Mouse (Mus musculus): ENCODE results near the gene Gm37240. TPM values are rescaled to one million over a fixed set of nuclear protein-coding genes. Genes with fewer than 3 reads are reported as not detected.

Gene Gm37240
- polyA plus RNA-seq, 1 experiment from 2014 or later = 0.52 TPM

- H3K27ac ChIP-seq = no peak overlapping the region
- H3K4me1 ChIP-seq = no peaks in the 10 kb centered on the region
- H3K9me3 ChIP-seq (replicated peaks) = no peaks in the 10 kb centered on the region
- no peak for ATAC-seq
- H3K4me3 ChIP-seq = no peak overlapping the region
- H3K4me2 ChIP-seq = no peak overlapping the region
- no peak overlapping the region for H3K9ac ChIP-seq
- whole genome bisulfite sequencing (ENCODE audit: insufficient replicate concordance) = 83% methylated on average over 1 of the region's 1 CpGs
- H3K36me3 ChIP-seq = peaks cover 14% of the 10 kb centered on the region
- H3K27me3 ChIP-seq (replicated peaks) = no peaks in the 10 kb centered on the region
These were observed 283.5 kb downstream of the Gm37240 start for GRCm38 (mm10) chr3:85603811-85604210.

GRCm38 (mm10) chr3:85601841-85602305 is 285.4 kb downstream of the Gm37240 start:
- no peaks in the 10 kb centered on the region for H3K27me3 ChIP-seq (replicated peaks)
- H3K36me3 ChIP-seq = peaks cover 13% of the 10 kb centered on the region
- H3K4me1 ChIP-seq = no peaks in the 10 kb centered on the region
- H3K4me2 ChIP-seq = no peak overlapping the region
- H3K4me3 ChIP-seq = no peak overlapping the region
- H3K27ac ChIP-seq = no peak overlapping the region
- WGBS (ENCODE audit: insufficient replicate concordance) = 52% methylated on average over 3 of the region's 3 CpGs
- H3K9me3 ChIP-seq (replicated peaks) = no peaks in the 10 kb centered on the region
- no peak for ATAC-seq
- no peak overlapping the region for H3K9ac ChIP-seq

- ATAC-seq = no peak
- no peaks in the 10 kb centered on the region for H3K4me1 ChIP-seq
- no peaks in the 10 kb centered on the region for H3K9me3 ChIP-seq (replicated peaks)
- 69% methylated on average over 3 of the region's 3 CpGs for WGBS (ENCODE audit: insufficient replicate concordance)
- no peak overlapping the region for H3K27ac ChIP-seq
- H3K4me2 ChIP-seq = no peak overlapping the region
- no peaks in the 10 kb centered on the region; the same call in 1 of the 2 replicates for H3K36me3 ChIP-seq
- no peaks in the 10 kb centered on the region for H3K27me3 ChIP-seq (replicated peaks)
- no peak overlapping the region for H3K9ac ChIP-seq
- no peak overlapping the region for H3K4me3 ChIP-seq
These were observed 287.8 kb downstream of the Gm37240 start for GRCm38 (mm10) chr3:85599526-85599925.

- Histone ChIP-seq H3K27me3 (replicated peaks) (no peaks in the 10 kb centered on the region), H3K9ac (no peak overlapping the region), H3K4me3 (no peak overlapping the region), H3K36me3 (no peaks in the 10 kb centered on the region; the same call in 1 of the 2 replicates), H3K9me3 (replicated peaks) (no peaks in the 10 kb centered on the region), H3K4me2 (no peak overlapping the region), H3K27ac (no peak overlapping the region), H3K4me1 (peaks cover 40% of the 10 kb centered on the region)
- ATAC-seq = no peak
- WGBS (ENCODE audit: insufficient replicate concordance) = 72% methylated on average over 3 of the region's 3 CpGs
These were observed 292.9 kb downstream of the Gm37240 start for GRCm38 (mm10) chr3:85594452-85594851.

- 0 out of 2 replicates have a peak, but pooled peaks have one; percentile 30 for ATAC-seq
- no peak overlapping the region for H3K9ac ChIP-seq
- H3K9me3 ChIP-seq (replicated peaks) = no peaks in the 10 kb centered on the region
- no peak overlapping the region for H3K4me3 ChIP-seq
- WGBS (ENCODE audit: insufficient replicate concordance) = 64% methylated on average over 5 of the region's 5 CpGs
- H3K4me1 ChIP-seq = peaks cover 53% of the 10 kb centered on the region
- no peaks in the 10 kb centered on the region; the same call in 1 of the 2 replicates for H3K36me3 ChIP-seq
- H3K27ac ChIP-seq = peak overlapping the region; percentile 48; the same call in 1 of the 2 replicates
- no peaks in the 10 kb centered on the region for H3K27me3 ChIP-seq (replicated peaks)
- H3K4me2 ChIP-seq = peak overlapping the region; percentile 43
These were observed 294.6 kb downstream of the Gm37240 start for GRCm38 (mm10) chr3:85592640-85593252.

- no peak overlapping the region for H3K9ac ChIP-seq
- ATAC-seq = peak; percentile 87
- peaks cover 60% of the 10 kb centered on the region for H3K4me1 ChIP-seq
- H3K4me2 ChIP-seq = peak overlapping the region; percentile 43
- WGBS (ENCODE audit: insufficient replicate concordance) = 21% methylated on average over 4 of the region's 4 CpGs
- no peaks in the 10 kb centered on the region for H3K9me3 ChIP-seq (replicated peaks)
- H3K27ac ChIP-seq = peak overlapping the region; percentile 51; the same call in 1 of the 2 replicates
- H3K27me3 ChIP-seq (replicated peaks) = no peaks in the 10 kb centered on the region
- no peaks in the 10 kb centered on the region; the same call in 1 of the 2 replicates for H3K36me3 ChIP-seq
- no peak overlapping the region for H3K4me3 ChIP-seq
These were observed 295.3 kb downstream of the Gm37240 start for GRCm38 (mm10) chr3:85592067-85592466.

- no peak for ATAC-seq
- no peak overlapping the region for H3K4me3 ChIP-seq
- H3K9ac ChIP-seq = no peak overlapping the region
- H3K4me2 ChIP-seq = no peak overlapping the region
- 88% methylated on average over 3 of the region's 3 CpGs for WGBS (ENCODE audit: insufficient replicate concordance)
- H3K36me3 ChIP-seq = no peaks in the 10 kb centered on the region; the same call in 1 of the 2 replicates
- no peak overlapping the region for H3K27ac ChIP-seq
- H3K27me3 ChIP-seq (replicated peaks) = no peaks in the 10 kb centered on the region
- no peaks in the 10 kb centered on the region for H3K9me3 ChIP-seq (replicated peaks)
- peaks cover 74% of the 10 kb centered on the region for H3K4me1 ChIP-seq
These were observed 297.1 kb downstream of the Gm37240 start for GRCm38 (mm10) chr3:85590090-85590754.

GRCm38 (mm10) chr3:85588701-85589100 is 298.6 kb downstream of the Gm37240 start:
- no peak overlapping the region for H3K4me3 ChIP-seq
- H3K9me3 ChIP-seq (replicated peaks) = no peaks in the 10 kb centered on the region
- no peaks in the 10 kb centered on the region for H3K27me3 ChIP-seq (replicated peaks)
- peak overlapping the region; percentile 70 for H3K27ac ChIP-seq
- H3K4me1 ChIP-seq = peaks cover 86% of the 10 kb centered on the region
- H3K9ac ChIP-seq = peak overlapping the region; percentile 39; the same call in 1 of the 2 replicates
- WGBS (ENCODE audit: insufficient replicate concordance) = 12% methylated on average over 2 of the region's 2 CpGs
- ATAC-seq = peak; percentile 80
- H3K36me3 ChIP-seq = no peaks in the 10 kb centered on the region; the same call in 1 of the 2 replicates
- H3K4me2 ChIP-seq = peak overlapping the region; percentile 35; the same call in 1 of the 2 replicates

GRCm38 (mm10) chr3:85584966-85585365 is 302.4 kb downstream of the Gm37240 start:
- no peaks in the 10 kb centered on the region for H3K27me3 ChIP-seq (replicated peaks)
- peaks cover 7% of the 10 kb centered on the region; the same call in 1 of the 2 replicates for H3K36me3 ChIP-seq
- peak overlapping the region; percentile 40 for H3K4me2 ChIP-seq
- WGBS (ENCODE audit: insufficient replicate concordance) = 27% methylated on average over 4 of the region's 4 CpGs
- H3K27ac ChIP-seq = peak overlapping the region; percentile 62; the same call in 1 of the 2 replicates
- H3K4me3 ChIP-seq = no peak overlapping the region
- no peaks in the 10 kb centered on the region for H3K9me3 ChIP-seq (replicated peaks)
- ATAC-seq = peak; percentile 91
- H3K9ac ChIP-seq = no peak overlapping the region
- H3K4me1 ChIP-seq = peaks cover 65% of the 10 kb centered on the region

- H3K4me2 ChIP-seq = no peak overlapping the region
- H3K4me3 ChIP-seq = no peak overlapping the region
- H3K27ac ChIP-seq = no peak overlapping the region
- no peaks in the 10 kb centered on the region for H3K27me3 ChIP-seq (replicated peaks)
- peaks cover 49% of the 10 kb centered on the region for H3K4me1 ChIP-seq
- WGBS (ENCODE audit: insufficient replicate concordance) = 62% methylated on average over 5 of the region's 5 CpGs
- H3K9ac ChIP-seq = no peak overlapping the region
- H3K36me3 ChIP-seq = peaks cover 9% of the 10 kb centered on the region; the same call in 1 of the 2 replicates
- H3K9me3 ChIP-seq (replicated peaks) = no peaks in the 10 kb centered on the region
- no peak for ATAC-seq
These were observed 304.1 kb downstream of the Gm37240 start for GRCm38 (mm10) chr3:85583194-85583593.

- Histone ChIP-seq H3K9me3 (replicated peaks) (no peaks in the 10 kb centered on the region), H3K4me2 (no peak overlapping the region), H3K4me1 (peaks cover 46% of the 10 kb centered on the region), H3K36me3 (peaks cover 13% of the 10 kb centered on the region; the same call in 1 of the 2 replicates), H3K27ac (no peak overlapping the region), H3K9ac (no peak overlapping the region), H3K27me3 (replicated peaks) (no peaks in the 10 kb centered on the region), H3K4me3 (no peak overlapping the region)
- no peak for ATAC-seq
- WGBS (ENCODE audit: insufficient replicate concordance) = 68% methylated on average over 2 of the region's 2 CpGs
These were observed 304.6 kb downstream of the Gm37240 start for GRCm38 (mm10) chr3:85582726-85583125.
